Mouse (Mus musculus) splenic B cell, adult 2 months (primary cell): ENCODE measurements around the gene Cd52.

Experiments
- DNase-seq: peaks from one replicate; pipeline ENCODE4 v3.0.0-alpha.2; 2011; ENCODE audit warnings: low read depth, low spot score
- H3K27me3 ChIP-seq: 2 replicates; pipeline ENCODE4 v1.6.1; 2012; ENCODE audit warnings: mild to moderate bottlenecking, low read length, moderate library complexity, mixed read lengths; ENCODE audit not compliant: control insufficient read depth, poor library complexity, insufficient read depth, severe bottlenecking
- H3K36me3 ChIP-seq: 2 replicates; pipeline ENCODE4 v1.6.1; 2012; ENCODE audit warnings: mild to moderate bottlenecking, low read length, moderate library complexity, mixed read lengths; ENCODE audit not compliant: control insufficient read depth, poor library complexity, insufficient read depth, severe bottlenecking

Cd52 gene

GRCm38 (mm10) chr4:134112403-134112802, 17.5 kb upstream of the Cd52 start:
- H3K27me3 ChIP-seq, result no peaks in the 10 kb centered on the region
- H3K36me3 ChIP-seq, result no peaks in the 10 kb centered on the region
- DNase-seq, result no peak

GRCm38 (mm10) chr4:134110653-134111052, 15.8 kb upstream of the Cd52 start:
- Histone ChIP-seq H3K36me3 (no peaks in the 10 kb centered on the region), H3K27me3 (no peaks in the 10 kb centered on the region)
- DNase-seq, result no peak

- no peaks in the 10 kb centered on the region; the same call in 1 of the 2 replicates for H3K36me3 ChIP-seq
- DNase-seq, result no peak
- no peaks in the 10 kb centered on the region for H3K27me3 ChIP-seq
Observed at GRCm38 (mm10) chr4:134108196-134108595, 13.3 kb upstream of the Cd52 start.

- no peak for DNase-seq
- Histone ChIP-seq H3K36me3 (no peaks in the 10 kb centered on the region; the same call in 1 of the 2 replicates), H3K27me3 (no peaks in the 10 kb centered on the region)
Observed at GRCm38 (mm10) chr4:134107730-134108129, 12.8 kb upstream of the Cd52 start.

GRCm38 (mm10) chr4:134106105-134106504, 11.2 kb upstream of the Cd52 start:
- Histone ChIP-seq H3K36me3 (no peaks in the 10 kb centered on the region; the same call in 1 of the 2 replicates), H3K27me3 (no peaks in the 10 kb centered on the region)
- DNase-seq, result no peak

GRCm38 (mm10) chr4:134102742-134103119, 7.8 kb upstream of the Cd52 start:
- no peak for DNase-seq
- Histone ChIP-seq H3K36me3 (no peaks in the 10 kb centered on the region; the same call in 1 of the 2 replicates), H3K27me3 (no peaks in the 10 kb centered on the region)

- H3K36me3 ChIP-seq, result no peaks in the 10 kb centered on the region; the same call in 1 of the 2 replicates
- peak; percentile 90 for DNase-seq
- no peaks in the 10 kb centered on the region for H3K27me3 ChIP-seq
Observed at GRCm38 (mm10) chr4:134101979-134102741, 7.3 kb upstream of the Cd52 start, which contains the start of gene Ubxn11. Ubxn11 (plus strand) TSS chr4:134102570.

GRCm38 (mm10) chr4:134100245-134100644, 5.4 kb upstream of the Cd52 start:
- Histone ChIP-seq H3K27me3 (no peaks in the 10 kb centered on the region), H3K36me3 (no peaks in the 10 kb centered on the region; the same call in 1 of the 2 replicates)
- DNase-seq, result peak; percentile 39

GRCm38 (mm10) chr4:134098628-134099027, 3.7 kb upstream of the Cd52 start:
- Histone ChIP-seq H3K27me3 (no peaks in the 10 kb centered on the region), H3K36me3 (peaks cover under 1% of the 10 kb centered on the region)
- DNase-seq, result peak; percentile 95

GRCm38 (mm10) chr4:134097015-134097608, 2.2 kb upstream of the Cd52 start:
- peak; percentile 96 for DNase-seq
- no peaks in the 10 kb centered on the region for H3K27me3 ChIP-seq

GRCm38 (mm10) chr4:134096120-134096519, 1.2 kb upstream of the Cd52 start:
- DNase-seq, result no peak
- H3K36me3 ChIP-seq, result peaks cover 11% of the 10 kb centered on the region; the same call in 1 of the 2 replicates
- no peaks in the 10 kb centered on the region for H3K27me3 ChIP-seq

More at GRCm38 (mm10) chr4:134097015-134097608, 2.2 kb upstream of the Cd52 start:
- peaks cover 9% of the 10 kb centered on the region; the same call in 1 of the 2 replicates for H3K36me3 ChIP-seq

GRCm38 (mm10) chr4:134094004-134094564, 798 bp downstream of the Cd52 start:
- Histone ChIP-seq H3K36me3 (peaks cover 11% of the 10 kb centered on the region; the same call in 1 of the 2 replicates), H3K27me3 (no peaks in the 10 kb centered on the region)
- no peak for DNase-seq

- peaks cover 11% of the 10 kb centered on the region; the same call in 1 of the 2 replicates for H3K36me3 ChIP-seq
- peak; percentile 89 for DNase-seq
- H3K27me3 ChIP-seq, result no peaks in the 10 kb centered on the region
Observed at GRCm38 (mm10) chr4:134092382-134093288, 2.2 kb downstream of the Cd52 start.

GRCm38 (mm10) chr4:134091225-134091529, 3.7 kb downstream of the Cd52 start:
- no peak for DNase-seq
- Histone ChIP-seq H3K27me3 (no peaks in the 10 kb centered on the region), H3K36me3 (peaks cover 11% of the 10 kb centered on the region; the same call in 1 of the 2 replicates)
